In the genomic region with DNA sequence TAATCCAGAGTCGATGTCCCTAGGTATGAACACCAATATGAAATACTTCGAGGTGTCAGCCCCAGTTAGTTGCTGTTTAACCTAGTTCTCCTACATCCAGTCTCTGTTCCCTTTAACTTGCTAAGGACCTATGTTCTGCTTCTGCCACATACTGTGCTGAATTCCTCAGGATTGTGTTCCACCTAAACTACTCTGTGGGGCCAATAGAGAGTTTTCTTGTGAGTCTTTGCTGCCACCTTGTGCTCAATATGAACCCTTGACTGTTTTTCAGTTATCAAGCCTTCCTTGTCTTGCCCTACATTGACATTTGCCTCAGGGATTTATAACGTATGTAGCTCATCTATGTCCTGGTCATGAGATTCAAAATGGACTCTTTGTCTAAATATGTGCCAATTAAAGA, we compare ENCODE assay signal across 8 mouse cellular contexts. TPM values are rescaled to one million over a fixed set of nuclear protein-coding genes. Genes with fewer than 3 reads are reported as not detected.
DNase-seq lines count a peak whose midpoint lies in the region; ATAC-seq and TF ChIP-seq lines count a peak whose summit lies in the region.

No protein-coding gene starts in this region.

- H3K4me3 ChIP-seq in gastrocnemius, adult 2 months = no peak overlapping the region
- no peak overlapping the region for H3K4me3 ChIP-seq in heart, embryonic 12.5 days

- H3K9me3 ChIP-seq in heart, embryonic 12.5 days (replicated peaks) = no peaks in the 10 kb centered on the region

- H3K4me1 ChIP-seq in heart, embryonic 12.5 days (replicated peaks) = no peaks in the 10 kb centered on the region

- H3K27ac ChIP-seq in gastrocnemius, adult 2 months = no peak overlapping the region
- no peak overlapping the region for H3K27ac ChIP-seq in heart, embryonic 12.5 days (ENCODE audit: poor library complexity, severe bottlenecking)

- DNase-seq in gastrocnemius, adult 2 months = no peak
- DNase-seq in gastrocnemius, postnatal 36 days = no peak
- DNase-seq in lung, postnatal 36 days = peak; percentile 20
- DNase-seq in lung, postnatal 14 days = no peak
- DNase-seq in embryo, embryonic 9.5 days (ENCODE audit: extremely low spot score) = peak; percentile 5
- peak; percentile 47 for DNase-seq in retina, postnatal 1 day
- DNase-seq in gastrocnemius, postnatal 25 days = no peak

- WGBS in heart, embryonic 12.5 days = 55% methylated on average over 3 of the region's 3 CpGs

- H3K36me3 ChIP-seq in heart, embryonic 12.5 days = no peaks in the 10 kb centered on the region

- ATAC-seq in heart, embryonic 12.5 days (ENCODE audit: insufficient number of reproducible peaks, low FRiP score) = no peak

- intact Hi-C loops in gastrocnemius, adult 2 months (cut with DNase I) = loop anchor here (2.0 kb wide), 1 partner anchor 214 kb away; no protein-coding TSS in a partner anchor
- intact Hi-C loops in gastrocnemius, postnatal 36 days (cut with DNase I) = no loop called here

- H3K27me3 ChIP-seq in heart, embryonic 12.5 days (replicated peaks) = no peaks in the 10 kb centered on the region

- H3K4me2 ChIP-seq in heart, embryonic 12.5 days = no peak overlapping the region

- TF ChIP-seq CTCF in gastrocnemius, adult 2 months (IDR thresholded peaks at IDR 0.05) = peak; percentile 64

- no peak overlapping the region for H3K9ac ChIP-seq in heart, embryonic 12.5 days

RNA-seq across cellular contexts. Expression of gene Piga, which starts 21.1 kb away (rescaled TPM):
- 1 to 10 TPM; 1.6 to 2.1 TPM for total RNA-seq in gastrocnemius, adult 2 months (2021)
- 1 to 10 TPM; 1.6 to 1.7 TPM for total RNA-seq in gastrocnemius, postnatal 36 days (2021)
- total RNA-seq in gastrocnemius, postnatal 25 days (2021) = 1 to 10 TPM; 2.5 to 2.8 TPM
- polyA plus RNA-seq in heart, embryonic 12.5 days (2016; fragmentation: Nextera tagmentation; extraction: Ambion mirVana) = 11.9 TPM in 2 replicates

RNA-seq across cellular contexts. Expression of gene Vegfd, which starts 25.3 kb away (rescaled TPM):
- 1 to 10 TPM; 2.6 to 2.7 TPM for total RNA-seq in gastrocnemius, adult 2 months (2021)
- 1 to 10 TPM; 1.9 to 2.3 TPM for total RNA-seq in gastrocnemius, postnatal 36 days (2021)
- 1 to 10 TPM; 1.4 to 2.6 TPM for total RNA-seq in gastrocnemius, postnatal 25 days (2021)
- 2.2 and 3.5 TPM in 2 replicates for polyA plus RNA-seq in heart, embryonic 12.5 days (2016; fragmentation: Nextera tagmentation; extraction: Ambion mirVana)

RNA-seq across cellular contexts. Expression of gene Asb11, which starts 38.3 kb away (rescaled TPM):
- 100 to 1,000 TPM; 141 to 190 TPM for total RNA-seq in gastrocnemius, adult 2 months (2021)
- 100 to 1,000 TPM in 1 of 2 experiments, 10 to 100 TPM in 1; 88.8 to 114 TPM for total RNA-seq in gastrocnemius, postnatal 36 days (2021)
- total RNA-seq in gastrocnemius, postnatal 25 days (2021) = 10 to 100 TPM; 67.0 to 99.2 TPM
- 7.1 and 7.7 TPM in 2 replicates for polyA plus RNA-seq in heart, embryonic 12.5 days (2016; fragmentation: Nextera tagmentation; extraction: Ambion mirVana)

Comparison
In these comparisons a context has a peak if more than half of its experiments do, and no peak if none do; other contexts are left out.
1. DNase-seq: peak in lung, postnatal 36 days (single experiment), embryo, embryonic 9.5 days (single experiment) and retina, postnatal 1 day (single experiment); none in gastrocnemius, adult 2 months (single experiment), gastrocnemius, postnatal 36 days (0 of 2), lung, postnatal 14 days (single experiment) and gastrocnemius, postnatal 25 days (single experiment).